Mouse (Mus musculus): Measurements from ENCODE around the gene Gm20388.
A peak's percentile ranks its signal among the peaks of the same experiment; 100 is the strongest.

The Gm20388 gene

DNA sequence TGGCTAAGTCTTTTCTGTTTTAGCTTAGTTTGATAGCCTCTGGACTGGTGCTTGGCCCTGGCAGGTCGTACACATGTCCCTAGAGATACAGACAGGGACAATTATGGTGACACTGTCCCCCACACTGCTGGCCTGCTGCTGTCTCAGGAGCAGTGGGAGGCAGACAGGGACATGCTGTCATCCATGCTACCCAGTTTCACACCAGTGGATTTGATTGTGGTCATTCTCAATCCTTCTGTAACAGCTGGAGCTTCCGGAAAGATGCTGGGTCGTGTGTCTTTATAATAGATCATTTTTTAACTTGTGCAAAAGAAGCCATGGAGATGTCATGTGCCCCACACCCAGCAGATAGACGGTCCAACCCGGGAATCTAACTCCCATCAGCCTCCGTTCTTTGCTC lies 2334.5 kb downstream of the Gm20388 start:
- DNase-seq (ENCODE audit: low spot score), result no peak

DNA sequence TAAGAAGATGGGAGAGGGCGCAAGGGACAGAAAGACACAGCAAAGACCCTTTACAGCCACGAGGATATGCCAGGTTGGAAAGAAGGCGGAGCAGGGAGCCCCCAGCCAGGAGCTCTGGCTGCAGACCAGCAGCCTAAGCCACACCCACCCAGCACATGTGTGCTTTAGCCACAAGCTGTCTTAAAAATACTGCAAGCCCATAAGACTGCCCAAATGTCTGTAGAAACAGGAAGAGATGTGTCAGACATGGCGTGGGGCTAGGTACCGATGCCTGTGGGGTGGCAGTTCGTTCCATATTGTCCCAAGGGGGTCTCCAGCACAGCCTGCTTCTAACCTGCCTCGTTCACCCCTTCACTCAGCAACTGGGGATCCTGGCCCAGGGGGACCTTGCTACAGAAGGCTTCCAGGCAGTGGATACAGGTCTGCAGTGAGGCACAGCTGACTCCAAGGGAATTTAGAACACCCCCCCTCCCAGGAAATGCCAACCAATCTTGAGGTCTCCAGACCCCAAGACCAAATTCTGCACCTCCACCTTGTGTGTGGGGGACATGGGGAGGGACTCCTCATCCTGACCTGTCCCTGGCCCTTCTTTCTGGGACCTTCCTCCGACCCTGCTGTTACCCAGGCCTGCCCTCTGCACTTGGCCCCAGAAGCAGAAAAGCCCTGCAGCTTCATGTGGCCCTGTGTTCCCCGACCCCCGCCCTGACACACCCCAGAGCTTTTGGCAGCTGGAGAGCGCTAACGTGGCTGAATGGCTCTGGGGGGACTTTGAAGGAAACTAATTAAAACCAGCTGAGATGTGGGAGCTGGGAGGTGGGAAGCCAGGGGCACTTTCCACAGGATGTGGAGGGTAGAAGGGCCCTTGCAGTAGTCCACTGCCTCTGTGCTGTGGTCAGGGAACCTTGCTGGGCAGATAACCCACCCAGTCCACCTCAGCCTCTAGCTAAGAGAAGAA lies 2335.9 kb downstream of the Gm20388 start:
- no peak for DNase-seq (ENCODE audit: low spot score)

DNA sequence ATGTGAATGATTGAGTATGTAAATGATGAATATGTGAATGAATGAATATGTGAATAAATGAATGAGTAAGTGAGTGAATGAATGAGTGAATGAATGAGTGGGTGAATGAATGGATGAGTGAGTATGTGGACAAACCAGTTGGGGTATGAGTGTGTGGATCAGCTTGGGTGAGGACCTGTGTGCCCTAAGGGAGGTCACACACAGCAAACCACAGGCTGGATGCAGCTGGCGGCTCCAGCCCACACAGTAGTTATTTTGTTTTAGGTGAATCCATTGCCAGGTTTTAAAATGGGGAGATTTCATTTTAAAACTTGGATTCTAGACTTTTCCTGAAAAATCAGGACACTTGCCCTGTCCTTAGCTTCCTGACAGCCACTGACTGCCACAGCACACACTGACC lies 2341.1 kb downstream of the Gm20388 start:
- no peak for DNase-seq (ENCODE audit: low spot score)

DNA sequence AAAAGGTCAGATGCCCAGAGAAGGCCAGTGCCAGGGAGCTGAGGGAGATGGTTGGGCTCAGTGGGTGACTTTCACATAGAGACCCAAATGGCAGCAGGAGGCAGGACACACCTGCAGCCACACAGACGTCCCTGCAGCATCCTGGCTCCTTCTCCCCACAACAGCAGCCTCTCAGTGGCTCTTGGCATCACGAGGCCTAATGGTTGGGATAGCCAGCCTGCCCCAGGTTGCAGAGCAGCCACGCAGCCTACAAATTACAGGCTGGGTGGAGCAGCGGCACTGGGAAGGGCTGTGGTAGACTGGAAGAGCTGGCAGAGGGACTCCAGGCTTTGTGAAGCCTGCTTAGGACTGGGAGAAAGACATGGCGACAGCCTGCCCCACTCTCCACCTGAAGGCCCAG lies 2341.7 kb downstream of the Gm20388 start:
- no peak for DNase-seq (ENCODE audit: low spot score)

DNA sequence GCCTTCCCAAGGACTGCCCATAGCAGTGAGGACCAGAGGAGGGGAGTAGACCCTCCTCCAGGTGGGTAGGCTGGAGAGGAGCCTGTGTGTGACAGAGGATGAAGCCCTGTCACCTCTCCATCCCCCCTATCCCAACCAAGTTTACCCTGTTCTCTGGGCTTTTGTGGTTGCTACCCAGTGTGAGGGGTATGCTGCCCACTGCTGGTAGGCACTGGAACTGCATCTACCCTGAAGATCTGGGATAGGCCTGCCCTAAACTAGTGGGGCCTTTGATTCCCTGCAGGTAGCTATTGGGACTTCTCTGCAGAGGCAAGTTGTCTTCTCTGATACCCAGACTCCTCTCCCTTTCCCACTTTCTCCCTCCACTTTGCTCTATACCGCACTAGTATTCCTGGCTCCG lies 2348.7 kb downstream of the Gm20388 start:
- peak; percentile 39 for DNase-seq (ENCODE audit: low spot score)

DNA sequence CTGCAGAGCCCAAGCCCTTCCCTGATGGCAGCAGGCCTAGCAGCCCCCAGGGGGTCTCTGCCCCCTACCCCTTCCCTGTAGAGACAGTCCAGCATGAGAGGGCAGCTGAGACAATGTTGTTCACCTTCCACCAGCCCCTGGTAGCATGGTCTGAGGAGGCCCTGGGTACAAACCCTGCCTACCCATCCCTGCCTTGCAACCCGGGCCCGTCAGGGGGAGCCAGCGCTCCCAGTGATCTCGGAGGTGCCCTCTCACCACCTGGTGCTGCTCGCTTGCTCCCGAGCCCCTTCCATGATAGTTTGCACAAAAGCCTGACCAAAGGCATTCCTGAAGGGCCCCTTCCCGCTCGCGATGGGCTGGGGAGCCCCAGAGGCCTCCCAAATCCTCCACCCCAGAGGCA lies 2350.1 kb downstream of the Gm20388 start:
- no peak for DNase-seq (ENCODE audit: low spot score)

DNA sequence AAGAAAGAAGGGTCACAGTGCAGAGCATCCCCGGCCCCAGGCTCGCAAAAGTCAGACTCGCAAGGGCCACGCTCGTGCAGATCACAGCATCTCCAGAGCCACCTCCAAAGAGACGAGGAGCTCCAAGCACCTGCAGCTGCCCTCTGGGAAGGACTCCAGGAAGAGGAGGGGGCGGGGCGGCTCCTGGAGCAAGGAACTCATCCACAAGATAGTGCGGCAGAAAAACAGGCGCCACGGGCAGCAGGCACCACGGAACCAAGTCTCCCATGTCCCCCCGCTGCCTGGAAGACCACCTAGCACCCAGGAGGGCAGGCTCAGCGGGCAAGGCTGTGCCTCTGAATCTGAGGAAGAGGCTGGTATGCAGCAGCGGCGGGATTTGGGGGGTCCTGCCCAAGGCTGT lies 2352.2 kb downstream of the Gm20388 start:
- DNase-seq (ENCODE audit: low spot score), result no peak

DNA sequence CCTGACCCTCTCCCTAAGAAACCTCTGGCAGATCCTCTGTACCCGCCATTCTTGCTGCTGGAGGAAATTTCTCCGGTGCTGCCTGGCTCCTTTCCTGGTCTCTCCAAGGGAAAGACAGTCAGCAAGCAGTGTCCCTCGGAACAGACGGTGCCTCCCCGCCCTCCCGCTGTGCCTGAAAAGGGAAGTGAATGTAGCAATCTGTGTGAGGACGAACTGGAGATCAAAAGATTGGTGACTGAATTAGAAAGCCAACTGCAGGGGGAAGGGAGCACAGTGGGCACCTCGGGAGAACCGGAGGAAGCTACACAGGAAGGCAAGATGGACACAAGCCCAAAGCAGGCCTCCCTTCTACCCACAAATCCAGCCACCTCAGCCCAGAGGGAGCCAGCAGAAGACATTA lies 2353.6 kb downstream of the Gm20388 start:
- no peak for DNase-seq (ENCODE audit: low spot score)

DNA sequence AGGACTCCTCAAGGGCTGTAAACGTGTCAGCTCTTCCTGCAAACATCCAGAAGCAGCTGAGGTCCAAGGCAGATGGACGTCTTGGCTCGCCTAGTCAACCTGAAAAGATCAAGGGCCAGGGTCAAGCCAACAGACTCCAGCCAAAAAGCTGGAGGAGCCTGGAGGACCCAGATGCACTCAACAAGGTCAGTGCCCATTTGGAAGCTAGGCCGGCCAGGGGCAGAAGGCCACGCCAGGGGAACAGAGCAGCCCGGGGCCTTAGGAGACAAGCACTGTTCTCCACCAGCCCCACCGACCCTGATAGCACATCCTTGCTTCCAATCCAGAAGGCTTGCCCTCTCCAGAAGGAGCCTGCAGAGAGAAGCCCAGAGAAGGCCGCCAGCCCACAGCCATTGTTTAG lies 2354.9 kb downstream of the Gm20388 start:
- no peak for DNase-seq (ENCODE audit: low spot score)

DNA sequence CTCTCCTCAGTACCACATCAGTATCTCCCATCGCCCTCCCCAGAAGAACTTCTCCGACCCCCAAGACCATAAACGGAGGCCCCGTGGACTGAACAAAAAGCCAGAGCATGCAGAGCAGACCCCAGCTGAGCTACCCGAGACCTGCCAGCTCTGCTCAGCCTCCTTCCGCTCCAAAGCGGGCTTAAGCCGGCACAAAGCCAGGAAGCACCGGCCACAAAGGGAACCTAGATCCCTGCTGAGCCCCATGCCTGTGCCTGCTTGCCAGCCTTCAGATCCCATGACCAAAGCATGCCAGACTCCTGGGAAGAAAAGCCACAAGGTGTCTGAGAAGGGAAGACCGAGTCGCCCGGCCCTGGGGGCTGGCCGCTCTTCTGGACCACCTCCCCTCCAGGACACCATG lies 2356.2 kb downstream of the Gm20388 start:
- DNase-seq (ENCODE audit: low spot score), result no peak

DNA sequence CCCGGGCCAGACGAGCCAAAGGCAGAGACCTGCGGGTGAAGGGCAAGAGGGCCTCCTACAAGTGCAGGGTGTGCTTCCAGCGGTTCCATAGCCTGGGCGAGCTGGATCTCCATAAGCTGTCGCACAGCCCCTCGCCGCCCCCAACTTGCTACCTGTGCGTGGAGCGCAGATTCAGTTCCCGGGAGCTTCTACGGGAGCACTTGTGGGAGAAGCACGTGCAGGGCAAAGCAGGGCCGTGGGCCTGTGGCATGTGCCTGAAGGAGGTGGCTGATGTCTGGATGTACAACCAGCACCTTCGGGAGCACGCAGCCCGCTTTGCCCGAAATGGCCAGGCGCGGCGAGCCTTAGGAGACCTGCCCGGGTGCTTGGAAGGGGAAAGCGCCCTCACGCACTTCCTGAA lies 2358.2 kb downstream of the Gm20388 start:
- DNase-seq (ENCODE audit: low spot score), result no peak

DNA sequence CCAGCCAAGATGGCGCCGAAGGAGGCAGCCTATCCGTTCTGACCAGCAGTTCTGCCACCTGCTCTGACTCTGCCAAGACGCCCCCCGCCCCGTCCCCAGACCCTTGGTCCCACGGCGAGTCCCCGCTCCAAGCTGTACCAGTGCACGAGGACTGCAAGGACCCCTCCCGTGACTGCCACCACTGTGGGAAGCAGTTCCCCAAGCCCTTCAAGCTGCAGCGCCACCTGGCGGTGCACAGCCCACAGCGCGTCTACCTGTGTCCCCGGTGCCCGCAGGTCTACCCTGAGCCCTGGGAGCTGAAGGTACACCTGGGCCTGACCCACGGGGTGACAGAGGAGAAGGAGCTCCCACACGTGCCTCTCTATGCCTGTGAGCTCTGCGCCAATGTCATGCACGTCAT lies 2358.8 kb downstream of the Gm20388 start:
- DNase-seq (ENCODE audit: low spot score), result no peak

DNA sequence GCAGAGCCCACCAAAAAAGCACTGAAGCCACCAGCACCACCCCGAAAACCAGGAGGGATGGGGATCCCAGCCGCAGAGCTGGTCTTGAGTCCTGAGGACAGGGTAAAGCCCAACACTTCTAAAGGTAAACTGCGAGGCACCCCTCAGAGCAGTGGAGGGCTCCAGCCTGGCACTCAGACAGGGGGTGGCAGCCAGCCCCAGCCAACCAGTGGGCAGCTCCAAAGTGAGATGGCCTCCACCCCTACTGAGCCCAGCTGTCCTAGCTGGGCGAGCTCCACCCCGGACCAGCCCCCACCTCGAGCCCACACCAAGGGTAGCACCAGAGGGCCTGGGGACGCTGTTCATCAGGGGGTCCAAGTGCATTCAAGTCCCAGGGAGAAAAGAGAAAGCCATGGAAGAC lies 2359.9 kb downstream of the Gm20388 start:
- no peak for DNase-seq (ENCODE audit: low spot score)

DNA sequence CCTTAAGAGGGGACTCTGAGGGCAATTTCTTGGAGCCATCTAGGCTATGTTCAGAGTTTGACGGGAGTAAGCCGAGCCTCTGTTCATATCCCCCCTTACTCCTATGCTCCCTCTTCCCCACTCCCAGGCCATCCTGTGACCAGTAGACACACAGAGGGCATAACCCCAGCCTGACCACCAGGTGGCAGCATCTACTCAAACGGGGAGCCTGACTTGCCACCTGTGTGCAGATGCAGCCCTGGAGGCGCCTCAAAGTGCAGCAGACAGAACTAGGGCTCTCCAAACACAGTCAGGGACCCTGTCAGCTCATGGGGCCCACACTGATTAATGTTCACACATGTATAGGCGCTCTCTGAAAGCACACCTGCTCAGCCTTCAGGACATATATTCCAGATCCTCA lies 2362.5 kb downstream of the Gm20388 start:
- peak; percentile 80 for DNase-seq (ENCODE audit: low spot score)

DNA sequence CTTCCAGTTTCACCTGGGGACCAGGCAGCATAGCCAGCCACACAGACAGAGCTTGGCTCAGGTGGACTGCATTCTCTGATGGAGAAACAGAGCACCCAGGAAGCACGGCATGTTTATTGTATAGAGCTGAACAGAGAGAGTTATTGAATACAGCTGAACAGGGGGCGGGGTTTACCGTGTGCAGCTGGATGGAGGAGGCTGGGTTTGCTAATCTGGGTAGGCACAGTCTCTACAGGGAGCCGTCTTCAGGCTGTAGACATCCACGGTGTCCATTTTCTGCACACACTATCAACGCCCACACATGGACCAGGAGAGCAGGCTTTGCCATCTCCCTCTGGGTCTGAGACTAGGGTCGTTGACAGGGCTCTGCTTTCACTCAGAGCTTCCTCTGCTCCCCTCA lies 2363.2 kb downstream of the Gm20388 start:
- no peak for DNase-seq (ENCODE audit: low spot score)

DNA sequence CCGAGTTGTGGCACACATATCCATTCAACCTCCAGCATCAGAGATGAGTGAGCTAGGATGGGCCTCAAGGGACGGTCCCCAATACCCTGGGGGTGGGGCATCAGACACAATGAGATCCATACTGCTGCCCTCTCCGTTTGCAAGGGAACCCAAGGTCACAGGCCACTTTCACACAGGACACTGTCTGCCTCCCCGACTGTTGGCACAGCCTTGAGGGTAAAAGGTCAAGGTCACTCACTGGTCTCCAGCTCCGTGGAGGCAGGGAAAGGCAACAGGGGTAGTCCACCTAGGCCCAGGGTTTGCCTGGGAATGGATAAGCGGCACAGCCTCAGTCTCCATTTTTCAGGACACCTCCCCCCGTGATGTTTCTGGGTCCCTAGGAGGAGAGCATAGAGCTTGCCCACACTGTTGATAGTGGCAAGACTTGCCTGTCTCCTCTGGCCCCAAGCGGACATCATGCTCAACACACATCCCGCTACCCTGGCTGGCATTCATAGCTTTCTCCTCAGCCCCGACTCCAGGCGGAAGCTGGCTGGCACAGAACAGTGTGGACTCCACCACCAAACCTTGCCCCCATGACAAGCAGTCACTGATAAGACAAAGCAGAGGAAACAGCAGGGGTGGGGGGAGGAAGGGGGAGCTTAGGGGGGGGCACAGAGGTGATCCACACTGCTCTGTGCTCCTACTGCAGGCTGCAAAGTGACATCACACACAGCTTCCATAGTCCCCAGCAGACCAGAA lies 2364.2 kb downstream of the Gm20388 start:
- no peak for DNase-seq (ENCODE audit: low spot score)

DNA sequence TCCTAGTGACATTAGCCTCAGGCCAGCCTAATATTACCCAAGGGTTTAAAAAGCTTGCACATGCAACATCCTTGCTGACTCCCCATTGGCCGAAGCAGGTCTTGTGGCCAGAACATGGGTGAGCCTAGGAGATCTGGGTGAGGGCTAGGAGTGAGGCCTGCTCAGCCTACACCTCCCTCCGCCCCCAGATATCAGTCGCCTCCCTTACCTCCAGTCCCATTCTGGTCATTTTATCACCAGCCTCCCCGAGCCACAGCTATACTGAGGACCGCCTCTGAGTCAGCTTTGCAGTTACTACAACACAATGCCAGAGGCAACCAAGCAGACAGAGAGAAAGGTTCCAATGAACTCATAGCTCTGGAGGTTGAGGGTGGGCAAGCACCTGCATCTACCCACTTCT lies 2365.7 kb downstream of the Gm20388 start:
- no peak for DNase-seq (ENCODE audit: low spot score)

DNA sequence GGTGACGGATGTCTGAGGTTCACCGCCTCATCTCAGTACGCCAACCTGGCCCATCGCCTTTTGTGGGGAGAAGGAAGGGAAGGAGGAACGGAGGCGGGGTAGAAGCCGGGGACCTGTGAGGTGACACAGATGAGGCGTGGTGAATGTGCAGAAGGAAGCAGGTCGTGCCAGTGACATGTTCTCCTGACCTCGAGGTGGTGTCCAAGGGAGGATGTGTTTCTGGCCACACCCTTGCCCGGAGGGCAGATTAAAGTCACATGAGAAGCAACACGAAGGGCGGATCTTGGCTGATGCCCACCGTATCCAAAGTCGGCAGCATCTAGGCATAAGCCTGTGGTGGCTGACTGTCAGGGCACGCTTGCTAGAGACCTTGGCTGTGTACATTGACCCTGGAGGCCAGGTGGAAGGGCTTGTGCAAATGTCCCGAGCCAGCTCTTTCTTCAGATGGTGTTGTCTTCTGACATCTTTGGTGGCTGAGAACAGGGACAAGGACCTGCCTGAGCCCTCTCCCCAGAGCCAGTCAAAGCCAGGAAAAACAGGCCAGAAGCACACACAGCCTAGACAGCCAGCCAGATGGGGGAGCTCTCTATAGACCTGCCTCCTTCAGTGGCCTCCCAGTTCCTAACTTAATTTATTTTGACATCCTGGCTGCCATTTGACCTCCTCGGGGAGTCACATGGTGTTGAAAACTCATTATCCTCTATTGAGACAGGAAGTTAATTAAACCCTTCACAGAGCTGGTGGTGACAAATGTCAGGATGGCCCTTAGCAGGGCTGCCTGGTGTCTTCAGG lies 2366.8 kb downstream of the Gm20388 start:
- peak; percentile 31 for DNase-seq (ENCODE audit: low spot score)

DNA sequence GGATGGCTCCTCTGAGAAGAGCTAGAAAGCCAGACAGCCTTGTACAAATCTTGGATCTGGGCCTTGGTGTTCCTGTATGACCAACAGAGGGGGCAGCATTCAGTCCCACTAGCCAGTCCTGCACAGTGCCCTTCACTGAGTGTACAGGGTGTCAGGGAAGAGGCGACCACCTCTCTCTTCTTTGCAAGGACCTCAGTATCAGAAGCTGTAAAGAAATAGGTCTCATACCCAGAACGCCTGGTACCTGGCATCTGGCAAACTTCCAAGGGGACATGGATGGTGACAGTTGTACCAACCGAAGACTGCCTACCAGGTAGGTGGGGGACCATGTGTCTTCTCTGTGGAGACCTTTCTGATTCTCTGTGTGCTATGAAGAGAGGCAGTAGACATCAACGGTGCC lies 2369.5 kb downstream of the Gm20388 start:
- peak; percentile 29 for DNase-seq (ENCODE audit: low spot score)

DNA sequence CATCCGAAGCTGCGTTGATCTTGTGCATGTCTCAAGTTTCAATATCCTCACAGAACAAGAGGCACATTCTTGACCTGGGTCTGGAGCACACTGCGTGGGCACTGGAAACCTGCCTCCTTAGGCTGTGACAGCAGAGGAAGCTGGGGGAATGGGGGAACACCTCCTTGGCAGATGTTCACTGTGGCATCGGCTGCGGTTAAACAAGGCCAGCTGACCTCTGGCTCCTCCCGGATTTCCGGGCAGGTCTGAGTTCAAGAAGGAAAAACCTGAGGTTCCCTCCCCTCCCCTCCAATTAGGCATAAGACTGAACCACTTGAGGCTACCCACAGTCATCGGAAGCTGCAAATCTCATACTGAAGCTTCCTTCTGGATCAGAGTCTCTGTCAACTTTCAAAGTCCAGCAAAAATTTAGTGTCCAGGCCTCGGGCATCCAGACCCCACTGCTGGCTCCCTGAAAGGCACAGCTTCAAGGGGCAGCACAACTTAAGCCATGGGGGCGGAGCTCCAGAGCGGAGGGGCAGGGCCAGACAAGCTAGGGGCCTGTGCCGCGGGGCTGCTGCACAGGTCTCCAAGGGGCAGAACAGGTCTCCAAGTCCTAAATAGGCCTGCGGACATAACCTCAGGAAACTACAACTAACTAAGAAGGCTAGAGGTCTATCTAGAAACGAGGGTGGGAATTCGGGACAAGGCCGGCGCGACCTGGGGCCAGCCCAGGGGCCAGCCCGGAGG lies 2370.1 kb downstream of the Gm20388 start:
- no peak for DNase-seq (ENCODE audit: low spot score)

DNA sequence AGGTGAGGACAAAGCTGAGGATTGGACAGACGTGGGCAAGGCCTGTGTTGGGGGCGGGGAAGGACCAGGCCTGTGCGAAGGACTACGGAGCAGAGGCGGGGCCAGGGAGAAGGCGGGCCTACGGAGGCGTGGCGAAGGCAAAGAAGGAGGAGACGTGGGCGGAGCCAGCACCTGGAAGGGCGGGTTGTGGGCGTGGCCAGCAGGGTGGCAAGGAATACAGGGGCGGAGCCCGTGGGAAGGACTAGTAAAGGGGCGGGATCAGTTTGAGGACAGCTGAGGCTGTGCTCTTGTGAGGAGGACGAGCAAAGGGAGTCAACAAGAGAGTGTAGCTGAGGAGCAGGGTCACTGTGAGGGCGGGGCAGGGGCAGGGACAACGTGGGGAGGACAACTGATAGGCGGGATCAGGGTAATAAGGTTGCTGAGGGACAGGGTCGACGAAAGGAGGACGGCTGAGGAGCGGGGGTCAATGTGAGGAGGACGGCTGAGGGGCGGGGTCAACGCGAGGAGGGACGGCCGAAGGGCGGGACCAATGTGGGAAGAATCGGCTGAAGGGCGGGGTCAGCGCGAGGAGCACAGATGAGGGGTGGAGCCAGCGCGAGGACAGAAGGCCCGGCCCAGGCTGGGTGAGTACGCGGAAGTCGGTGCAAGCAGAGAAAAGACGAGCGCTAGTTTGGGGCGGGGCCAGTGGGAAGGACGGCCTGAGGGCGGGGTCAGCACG lies 2370.8 kb downstream of the Gm20388 start:
- DNase-seq (ENCODE audit: low spot score), result peak; percentile 99

Data from adipocyte (in vitro differentiated cells).